Mouse (Mus musculus) cerebellum, postnatal 25 days (tissue): ENCODE measurements around the gene Mapk12.
A peak's percentile ranks its signal among the peaks of the same experiment; 100 is the strongest.

ENCODE experiments used
- DNase-seq, 2 experiments: peaks; one replicate each; pipeline ENCODE4 v3.0.0; 2021; ENCODE audit warnings: mixed read lengths in 2 of 2

The Mapk12 gene

DNA sequence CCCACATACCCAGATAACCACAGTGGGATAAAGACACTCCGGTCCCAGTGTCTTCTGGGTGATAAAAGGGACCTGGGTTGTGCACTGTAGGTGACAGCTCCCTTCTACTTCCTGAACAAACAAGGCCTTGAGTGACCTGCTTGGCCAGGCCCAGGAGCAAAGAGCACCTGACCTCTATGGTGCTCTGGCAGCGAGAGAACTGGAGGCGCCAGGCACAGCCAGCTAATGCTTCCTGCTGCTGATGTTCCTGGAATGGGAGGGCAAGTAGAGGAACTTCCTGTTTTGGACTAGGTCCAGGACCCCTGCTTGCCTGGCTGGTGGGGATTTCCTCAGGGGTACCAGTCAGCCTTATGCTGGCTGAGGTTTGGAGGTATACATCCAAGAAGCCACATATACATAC is 29.6 kb upstream of the Mapk12 start:
- DNase-seq, result peak in 1 of 2 experiments; percentile 54

DNA sequence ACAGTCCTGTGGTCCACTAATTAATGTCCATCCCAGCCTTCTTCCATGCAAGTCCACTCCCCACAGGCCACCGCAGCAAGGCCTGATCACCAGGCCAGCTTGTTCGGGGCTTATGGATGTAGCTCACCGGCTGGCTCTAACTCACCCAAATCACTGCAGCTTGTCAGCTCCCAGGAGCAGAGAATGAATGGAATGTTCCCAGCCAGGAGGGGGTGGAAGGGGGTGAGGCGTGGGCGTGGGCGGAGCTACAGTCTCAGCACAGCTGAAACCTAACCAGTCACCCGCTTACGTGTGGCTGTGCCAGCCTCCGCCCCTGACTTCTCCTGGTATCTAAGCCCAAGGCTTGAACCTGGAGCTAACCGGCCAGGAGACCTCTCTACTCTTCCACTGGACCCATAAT is 28.9 kb upstream of the Mapk12 start:
- DNase-seq, result peak; percentile 82 to 87

DNA sequence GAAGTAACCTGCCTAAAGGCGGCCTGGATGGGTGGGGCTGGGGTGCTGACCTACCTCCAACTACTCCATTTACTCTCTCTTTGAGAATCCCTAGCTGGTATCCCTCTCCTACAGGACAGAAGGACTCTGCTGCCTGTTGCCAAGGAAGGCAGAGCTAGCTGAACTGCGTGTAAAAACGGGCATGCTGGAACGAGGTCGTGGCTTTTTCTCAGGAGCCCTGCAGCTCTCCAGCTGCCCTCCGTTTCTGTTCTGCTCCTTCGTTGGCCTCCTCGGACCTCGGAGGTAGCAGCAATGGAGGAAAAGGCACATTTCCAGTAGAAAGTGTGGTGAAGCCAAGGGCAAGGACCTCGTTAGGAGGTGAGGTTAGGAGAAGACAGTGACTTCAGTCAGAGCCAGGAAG is 28.4 kb upstream of the Mapk12 start:
- peak; percentile 69 to 70 for DNase-seq

DNA sequence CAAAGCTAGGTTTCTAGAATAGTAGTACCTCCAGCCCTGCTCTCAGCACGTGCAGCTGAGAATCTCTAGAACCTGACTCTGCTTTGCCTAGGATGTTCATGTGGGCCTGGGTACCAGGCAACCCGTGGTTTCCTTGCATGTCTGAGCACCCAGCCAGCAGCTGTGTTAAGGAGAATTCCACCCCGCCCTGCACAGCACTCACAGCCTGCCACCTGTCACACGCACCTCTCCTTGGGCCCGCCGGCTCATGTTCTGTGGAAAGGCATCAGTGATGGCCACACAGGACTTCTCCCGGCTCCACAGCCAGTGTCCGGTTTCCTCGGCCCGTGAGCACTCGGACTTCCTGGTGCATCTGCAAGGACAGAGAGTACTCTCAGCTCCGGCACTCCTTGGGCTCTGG is 25.0 kb upstream of the Mapk12 start:
- DNase-seq, result no peak

DNA sequence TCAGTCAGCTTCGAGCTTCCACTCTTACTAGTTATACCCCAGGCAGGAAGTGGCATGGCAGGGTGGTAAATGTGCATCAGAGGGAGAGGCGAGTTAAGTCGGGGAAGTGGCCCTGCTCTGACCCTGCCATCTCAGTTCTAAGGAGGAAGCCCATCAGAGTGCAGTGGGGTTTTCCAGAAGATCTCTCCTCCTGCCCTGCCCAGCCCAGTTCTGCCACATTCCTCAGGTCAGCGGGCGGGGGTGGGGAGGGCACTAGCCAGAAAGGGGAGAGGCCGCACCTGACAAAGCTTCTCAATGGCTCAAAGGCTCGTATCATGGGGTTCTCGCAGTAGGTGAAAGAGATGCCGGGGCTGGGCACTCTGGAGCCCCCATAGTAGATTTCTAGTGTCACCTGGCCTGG is 20.9 kb upstream of the Mapk12 start:
- no peak for DNase-seq

DNA sequence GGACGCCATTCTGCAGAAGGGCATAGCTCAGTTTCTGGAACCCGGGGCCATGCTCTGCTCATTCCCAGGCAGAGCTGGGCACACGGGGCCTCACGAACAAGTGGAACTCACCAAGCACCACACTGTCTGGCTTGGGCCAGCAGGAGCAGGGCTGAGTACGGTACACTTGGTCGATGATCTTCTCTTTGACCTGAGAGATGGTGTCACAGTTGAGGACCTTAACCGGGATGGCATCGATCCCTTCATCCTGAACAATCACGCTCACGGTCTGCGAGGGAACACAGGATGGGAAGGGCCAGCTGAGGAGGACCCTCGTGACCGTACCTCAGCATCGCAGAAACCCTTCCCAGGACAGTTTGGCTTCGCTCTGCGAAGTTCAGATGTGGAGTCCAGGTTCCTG is 18.0 kb upstream of the Mapk12 start:
- no peak for DNase-seq

DNA sequence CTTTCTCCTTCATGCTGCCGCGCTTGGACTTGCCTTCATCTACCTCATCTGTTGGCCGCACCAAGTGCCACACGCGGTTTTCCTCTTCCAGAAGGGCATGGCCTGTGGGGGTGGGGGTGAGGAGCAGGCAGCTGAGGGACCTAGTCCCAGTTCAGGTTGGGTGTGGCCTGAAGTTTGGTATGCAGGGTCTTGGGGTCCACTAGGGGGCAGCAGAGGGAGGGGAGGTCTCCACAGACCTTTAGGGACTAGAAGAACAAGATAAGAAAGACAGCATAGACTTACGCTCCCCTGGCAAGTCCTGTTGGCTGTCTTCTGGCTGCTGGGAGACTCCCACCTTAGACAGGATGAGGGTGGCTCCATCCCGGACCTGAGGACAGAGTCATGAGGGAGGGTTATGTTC is 17.5 kb upstream of the Mapk12 start:
- DNase-seq, result peak; percentile 76 to 87

DNA sequence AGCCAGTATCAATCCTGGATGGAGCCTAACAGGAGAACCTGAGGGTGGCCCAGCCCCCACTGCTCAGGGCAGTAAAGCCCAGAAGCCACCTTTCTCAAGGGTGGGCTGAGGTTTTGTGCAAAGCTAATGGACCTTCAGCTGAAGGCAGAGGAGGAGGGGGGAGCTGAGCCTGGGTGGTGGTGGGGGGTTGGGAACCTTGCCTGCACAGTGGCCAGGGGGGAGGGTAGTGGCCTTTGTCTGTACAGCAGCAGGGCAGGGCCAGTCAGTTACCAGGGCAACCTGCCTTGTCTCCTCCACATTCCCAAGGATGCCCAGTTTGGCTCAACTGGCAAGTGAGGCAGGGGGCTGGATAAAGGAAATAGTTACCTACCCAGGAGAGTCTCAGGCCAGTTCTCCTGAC is 11.8 kb upstream of the Mapk12 start:
- no peak for DNase-seq

DNA sequence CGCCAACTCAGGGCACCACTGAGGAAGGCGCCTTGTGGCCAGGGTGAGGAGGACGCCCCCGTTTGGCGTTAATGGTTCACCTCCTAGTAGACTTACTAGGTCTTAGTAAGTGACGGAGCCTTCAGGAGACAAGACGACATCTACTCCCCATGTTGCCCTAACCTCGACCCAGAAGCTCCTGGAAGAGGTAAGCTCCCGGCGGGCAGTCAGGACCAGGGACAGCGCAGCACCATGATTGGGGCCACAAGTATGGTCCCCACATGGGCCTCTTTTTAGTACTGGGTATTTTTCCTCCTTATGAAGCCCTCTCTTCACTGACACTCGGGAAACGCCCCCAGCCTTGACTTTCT is 9.5 kb upstream of the Mapk12 start:
- no peak for DNase-seq

DNA sequence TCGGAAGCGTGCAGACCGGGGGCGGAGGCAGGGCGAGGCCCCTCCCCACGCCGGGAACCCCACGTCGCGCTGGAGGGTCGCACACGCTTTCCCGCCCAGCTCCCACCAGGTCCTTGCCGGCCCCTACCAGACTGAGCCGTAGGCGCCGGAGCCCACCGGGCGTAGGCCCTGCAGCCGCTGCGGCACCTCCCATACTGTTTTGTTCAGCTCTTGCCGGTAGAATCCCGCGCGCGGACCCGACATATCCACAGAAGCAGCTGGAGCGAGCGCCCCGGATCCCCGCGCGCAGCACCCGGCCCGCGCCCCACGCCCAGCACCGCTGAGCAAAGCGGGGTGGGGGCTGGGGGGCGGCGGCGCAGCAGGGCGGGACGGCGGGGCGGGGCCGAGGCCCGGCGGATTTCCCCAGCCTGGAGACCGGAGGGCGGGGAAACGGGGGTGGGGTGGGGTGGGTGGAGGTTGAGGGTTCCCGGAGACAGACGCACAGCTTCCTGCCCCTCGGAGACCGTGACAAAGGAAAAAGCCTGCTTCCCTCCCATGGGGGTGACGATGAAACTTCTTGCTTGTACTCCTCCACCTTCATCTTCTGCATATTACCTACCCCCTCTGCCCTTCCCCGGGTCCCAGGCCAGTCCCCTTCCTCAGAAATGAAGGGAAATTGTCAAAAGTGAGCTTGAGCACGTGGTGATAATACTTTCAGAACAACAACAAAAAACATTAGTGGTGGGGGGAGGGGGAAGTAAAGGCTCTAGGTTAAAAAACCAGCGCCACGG is 9.0 kb upstream of the Mapk12 start, which contains the start of gene Mapk11:
Mapk11 (minus strand) TSS at position 358 of the 770 bp plus-strand sequence.
- peak; percentile 57 to 66 for DNase-seq

DNA sequence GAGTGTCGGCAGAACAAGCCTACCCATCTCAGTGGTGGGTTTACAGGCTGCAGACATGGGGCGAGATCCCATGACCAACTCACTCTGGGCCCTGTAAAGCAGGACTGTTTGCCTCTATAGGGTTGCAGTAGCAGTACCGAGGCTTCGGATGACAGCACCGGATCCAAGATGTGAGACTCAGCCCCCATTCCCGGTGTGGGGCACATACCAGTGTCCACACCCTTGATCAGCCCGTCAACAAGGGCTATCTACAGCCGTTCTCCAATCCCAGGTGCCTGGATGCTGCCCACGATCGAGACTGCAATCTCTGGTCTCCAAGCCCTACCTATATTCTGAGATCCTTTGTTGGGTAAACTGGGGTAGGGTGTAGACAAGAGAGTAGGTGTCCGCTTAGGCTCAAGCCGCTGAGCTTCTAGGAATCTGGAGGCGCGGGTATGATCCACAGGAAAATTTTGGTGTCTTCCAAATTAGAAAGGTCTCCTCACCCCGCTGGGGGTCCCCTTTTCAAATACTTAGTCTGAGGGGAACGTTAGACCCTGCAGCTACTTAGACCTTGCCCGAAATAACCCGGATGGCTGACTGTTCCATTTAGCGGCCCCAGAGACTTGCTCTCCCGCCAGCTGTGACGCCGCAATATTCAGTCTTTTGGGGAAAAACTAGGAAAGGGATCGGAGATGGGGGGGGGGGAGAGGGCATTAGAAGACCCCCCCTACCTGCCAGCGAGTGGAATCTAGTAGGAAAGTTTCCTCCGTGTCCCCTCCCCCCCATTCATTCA is 8.2 kb upstream of the Mapk12 start:
- peak in 1 of 2 experiments; percentile 53 for DNase-seq

DNA sequence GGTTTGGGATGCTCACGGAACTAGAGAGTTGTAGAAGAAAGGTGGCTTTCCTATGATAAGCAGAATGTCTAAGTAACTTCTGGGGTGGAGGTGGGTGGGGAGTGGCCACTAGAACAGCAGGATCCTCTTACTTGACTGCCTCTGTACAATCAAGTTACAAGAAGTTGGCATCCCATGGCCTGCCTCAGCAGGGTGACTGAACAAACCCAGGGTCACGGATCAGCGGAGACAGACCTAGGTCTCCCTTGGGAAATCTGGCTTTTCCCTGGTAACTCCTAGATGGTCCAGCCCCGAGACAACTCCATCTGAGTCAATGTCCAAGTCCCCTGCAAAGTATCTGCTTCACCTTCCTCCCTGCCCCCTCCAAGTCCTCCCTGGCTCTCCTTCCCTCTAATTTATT is 7.4 kb upstream of the Mapk12 start:
- DNase-seq, result no peak

DNA sequence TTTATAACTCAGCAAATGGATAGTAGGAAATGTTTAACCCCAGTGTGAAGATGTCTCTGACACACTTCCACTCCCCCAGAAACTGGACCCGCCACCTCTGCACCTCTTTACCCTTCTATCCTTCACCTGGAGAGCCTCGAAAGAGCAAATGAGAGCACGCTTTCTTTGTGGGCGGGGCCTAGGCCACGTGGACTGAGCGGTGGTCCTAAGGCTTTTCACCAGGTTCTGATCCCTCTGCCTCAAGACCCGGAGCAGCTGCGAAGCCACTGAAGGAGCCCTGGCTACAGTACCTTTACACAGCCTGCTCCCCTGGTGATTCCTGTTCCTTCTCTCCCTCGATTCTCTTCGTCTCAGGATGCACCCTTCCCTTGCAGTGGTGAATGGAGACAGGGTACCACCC is 7.0 kb upstream of the Mapk12 start:
- no peak for DNase-seq

DNA sequence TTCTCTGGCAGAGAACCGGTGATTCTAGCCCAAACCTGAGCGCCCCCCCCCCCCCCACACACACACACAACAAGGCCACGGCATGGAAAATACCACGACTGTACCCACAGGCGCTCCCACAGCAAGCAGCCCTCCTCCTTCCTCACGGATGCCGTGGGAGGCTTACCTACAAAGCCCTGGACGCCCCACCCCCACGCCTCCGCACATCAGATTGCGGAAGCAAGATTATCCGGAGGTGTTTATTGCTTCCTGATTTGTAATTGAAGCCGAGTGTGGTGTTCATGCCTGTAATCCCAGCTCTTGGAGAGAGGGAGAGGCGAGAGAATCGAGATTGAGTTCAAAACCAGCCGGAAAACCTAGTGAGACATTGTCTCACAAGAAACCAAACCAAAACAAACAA is 6.5 kb upstream of the Mapk12 start:
- DNase-seq, result peak; percentile 64 to 77

DNA sequence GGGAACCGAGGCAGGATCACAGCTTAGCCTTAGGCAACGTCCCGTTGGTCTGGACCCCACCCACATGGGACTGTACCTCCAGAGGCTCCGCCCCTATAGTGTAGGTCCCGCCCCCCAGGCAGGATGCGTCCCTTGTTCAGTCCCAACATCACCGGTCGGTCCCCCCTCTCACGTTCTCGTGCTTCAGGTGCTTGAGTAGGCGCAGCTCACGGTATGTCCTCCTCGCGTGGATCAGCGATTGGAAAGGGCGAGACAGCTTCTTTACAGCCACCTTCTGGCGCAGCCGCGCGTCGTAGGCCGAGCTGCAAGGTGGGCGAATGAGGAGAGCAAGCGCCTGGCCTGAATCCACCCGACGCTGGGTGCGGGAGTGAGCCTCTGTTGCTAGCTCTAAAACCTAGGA is 6.0 kb upstream of the Mapk12 start:
- peak; percentile 79 to 86 for DNase-seq

DNA sequence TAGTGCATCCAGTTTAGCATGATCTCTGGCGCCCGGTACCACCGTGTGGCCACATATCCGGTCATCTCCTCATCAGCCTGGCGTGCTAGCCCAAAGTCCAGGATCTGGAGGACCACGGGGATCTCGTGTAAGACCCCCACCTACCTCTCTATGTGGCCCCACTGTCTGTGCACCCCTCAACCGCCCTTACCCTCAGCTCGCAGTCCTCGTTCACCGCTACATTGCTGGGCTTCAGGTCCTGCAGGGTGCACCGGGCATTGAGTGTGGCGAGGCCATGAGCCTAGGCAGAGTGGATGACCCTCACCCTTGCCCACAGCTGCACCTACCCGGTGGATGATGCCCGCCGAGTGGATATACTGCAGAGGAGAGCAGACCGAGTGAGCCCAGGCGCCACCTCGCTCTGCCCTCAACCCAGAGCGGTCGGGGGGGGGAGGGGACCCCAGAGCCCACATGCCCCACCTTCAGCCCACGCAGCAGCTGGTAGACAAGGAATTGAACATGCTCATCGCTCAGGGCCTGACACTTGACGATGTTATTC is 5.4 kb upstream of the Mapk12 start:
- DNase-seq, result no peak

DNA sequence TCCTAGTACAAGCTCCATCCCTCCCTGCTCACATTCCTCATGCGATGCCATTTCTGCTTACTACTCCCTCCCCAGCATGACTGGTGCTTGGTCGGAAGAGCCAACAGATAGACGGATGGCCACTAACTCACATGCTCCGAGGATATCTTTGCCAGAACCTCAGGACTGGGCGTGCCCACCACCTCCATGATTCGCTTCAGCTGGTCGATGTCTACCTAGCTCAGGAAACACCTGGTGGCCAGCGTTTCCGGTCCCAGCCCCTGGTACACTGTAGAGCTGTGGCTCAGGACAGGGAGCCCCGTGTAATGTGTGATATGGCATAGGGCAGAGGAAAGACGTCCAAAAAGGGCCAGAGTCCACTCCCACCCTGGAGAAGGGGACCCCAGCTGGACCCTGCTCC is 4.5 kb upstream of the Mapk12 start:
- no peak for DNase-seq

DNA sequence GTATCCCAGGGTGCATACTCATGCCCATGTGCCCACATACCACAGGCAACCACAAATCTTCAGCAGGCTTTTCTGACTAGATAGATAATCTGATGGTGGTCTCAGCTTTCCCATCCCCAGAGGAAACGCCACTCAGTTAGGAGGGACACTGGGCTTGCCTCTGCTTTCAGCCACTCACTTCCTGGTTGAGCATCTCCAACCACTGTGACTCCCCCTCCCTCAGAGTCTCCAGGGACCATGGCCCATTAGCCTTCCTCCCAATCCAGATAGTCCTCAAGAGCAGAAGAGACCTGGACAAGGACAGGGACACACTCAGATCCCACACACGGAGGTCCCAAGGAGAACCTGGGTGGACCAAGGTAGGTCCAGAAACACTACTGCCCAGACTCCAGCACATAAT is 2.6 kb upstream of the Mapk12 start:
- DNase-seq, result no peak

DNA sequence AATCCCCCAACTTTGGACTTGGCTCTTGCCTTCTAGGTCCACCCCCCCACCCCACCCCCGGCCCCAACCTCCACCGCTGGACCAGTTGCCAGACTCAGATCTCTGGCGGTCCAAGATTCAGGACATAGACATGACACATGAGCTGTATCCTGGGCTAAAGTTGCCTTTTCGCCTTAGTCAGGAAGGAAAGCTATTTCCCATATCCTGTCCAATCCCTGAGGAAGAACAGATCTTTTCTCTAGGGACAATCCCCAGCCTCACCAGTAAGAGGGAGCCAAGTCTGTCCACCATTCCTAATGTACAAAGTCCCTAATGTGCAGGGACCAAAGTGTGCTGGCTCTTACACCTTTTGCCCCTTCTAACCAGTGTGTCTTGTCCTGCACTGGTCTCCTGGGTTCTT is 1.4 kb upstream of the Mapk12 start:
- no peak for DNase-seq

DNA sequence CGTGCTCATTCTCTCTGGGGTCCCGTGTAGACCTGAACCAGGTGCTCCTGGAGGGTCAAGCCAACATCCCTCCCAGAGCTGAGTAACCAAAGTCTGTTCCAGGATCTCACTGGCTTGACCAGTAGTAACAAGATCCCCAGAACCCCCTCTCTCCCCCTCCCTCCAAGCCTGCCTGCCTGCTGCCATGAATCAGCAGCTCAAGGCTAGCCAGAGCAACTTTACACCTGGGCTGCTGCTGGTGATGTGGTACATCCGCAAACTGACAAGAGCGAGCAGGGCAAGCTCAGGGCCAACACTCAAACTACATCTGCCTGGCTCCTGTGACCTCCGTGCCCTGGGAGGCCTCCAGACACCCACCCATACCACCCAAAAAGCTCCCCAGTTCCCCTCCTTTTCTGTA is 940 bp upstream of the Mapk12 start:
- DNase-seq, result no peak

DNA sequence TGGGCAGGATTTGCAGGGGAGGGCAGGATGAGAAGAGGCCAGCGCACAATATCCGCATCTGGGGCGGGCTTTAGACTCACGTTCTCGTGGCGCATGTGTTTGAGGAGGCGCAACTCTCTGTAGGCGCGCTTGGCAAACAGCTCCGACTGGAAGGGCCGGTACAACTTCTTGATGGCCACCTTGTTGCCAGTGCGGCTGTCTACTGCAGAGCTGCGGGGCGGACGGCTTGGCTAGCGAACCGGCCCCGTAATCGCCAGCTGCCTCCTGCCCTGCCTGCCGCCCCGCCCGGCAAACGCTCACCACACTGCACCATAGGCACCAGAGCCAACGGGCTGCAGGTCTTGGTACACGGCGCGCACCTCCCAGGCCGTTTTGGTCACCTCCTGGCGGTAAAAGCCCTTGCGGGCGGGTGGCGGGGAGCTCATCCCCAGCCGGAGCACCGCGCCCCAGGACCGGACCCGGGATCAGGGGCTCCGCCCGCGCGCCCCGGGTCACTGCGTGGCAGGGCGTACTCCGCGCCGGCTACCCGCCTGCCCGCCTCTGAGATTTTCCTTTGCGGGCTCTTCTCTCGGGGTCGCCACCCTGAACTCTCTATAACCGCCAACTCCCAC is 350 bp downstream of the Mapk12 start:
- DNase-seq, result peak; percentile 83 to 84

DNA sequence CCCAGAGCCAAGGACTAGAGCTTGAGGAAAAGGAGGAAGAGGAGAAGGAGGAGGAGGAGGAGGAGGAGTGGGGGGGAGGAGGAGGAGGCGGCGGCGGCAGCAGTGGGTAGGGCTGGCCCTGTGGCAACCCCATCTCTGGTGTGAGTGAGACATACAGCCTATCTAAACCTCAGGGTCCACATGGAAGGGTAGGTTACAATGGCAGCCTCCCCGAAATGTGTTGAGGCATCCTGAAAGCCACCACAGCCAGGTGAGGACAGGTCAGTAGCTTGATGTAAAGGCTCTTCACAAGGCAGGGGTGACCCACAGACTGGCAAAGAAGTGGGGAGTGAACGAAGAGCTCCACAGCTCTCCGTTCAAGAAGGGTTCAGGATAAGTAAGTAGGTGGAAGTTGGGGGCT is 2.0 kb downstream of the Mapk12 start:
- no peak for DNase-seq

DNA sequence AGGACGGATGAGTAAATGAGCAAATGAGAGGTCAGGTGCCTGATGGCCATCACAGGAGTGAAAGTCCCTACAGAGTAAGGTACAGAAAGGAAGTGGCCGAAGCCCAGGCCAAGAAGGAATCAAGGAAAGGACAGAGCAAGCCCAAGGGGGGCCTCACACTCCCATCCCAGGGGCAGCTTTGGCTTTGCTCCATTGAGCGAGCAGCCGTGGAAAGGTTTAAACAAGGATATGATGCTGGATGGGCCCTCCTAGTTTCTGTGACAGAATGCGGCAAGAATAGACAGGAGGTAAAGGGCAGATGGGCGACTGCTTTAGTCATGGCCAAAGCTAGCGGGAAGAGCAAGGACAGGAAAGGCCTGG is 2.5 kb downstream of the Mapk12 start:
- peak; percentile 58 to 62 for DNase-seq
